Mouse (Mus musculus) left cerebral cortex, adult 11 months (tissue): ENCODE measurements at regions not wholly inside any gene's neighbourhood (a gene's known extent, or its start where the extent isn't known, plus 50 kb on each side); places are given as distances from the start of the nearest gene placed in this dataset.

Source experiments
- DNase-seq: peaks from one replicate; pipeline ENCODE4 v3.0.0; 2022; ENCODE audit warnings: low spot score

- DNase-seq: no peak
Observed at GRCm38 (mm10) chr12:17113465-17114177, 63.1 kb downstream of the Kcnf1 start.

GRCm38 (mm10) chr12:17112781-17113464 is 63.8 kb downstream of the Kcnf1 start:
- DNase-seq: no peak

- no peak for DNase-seq
Observed at GRCm38 (mm10) chr12:17106220-17106619, 70.5 kb downstream of the Kcnf1 start.

GRCm38 (mm10) chr12:17105057-17105712 is 71.5 kb downstream of the Kcnf1 start:
- DNase-seq: no peak

GRCm38 (mm10) chr12:17101842-17102241 is 74.8 kb downstream of the Kcnf1 start:
- DNase-seq: no peak

- DNase-seq: peak; percentile 36
Observed at GRCm38 (mm10) chr12:17097800-17098271, 78.9 kb downstream of the Kcnf1 start.

- no peak for DNase-seq
Observed at GRCm38 (mm10) chr12:17094758-17095157, 81.9 kb downstream of the Kcnf1 start.

GRCm38 (mm10) chr12:17093772-17094171 is 82.2 kb upstream of the 2410004P03Rik start:
- no peak for DNase-seq

- DNase-seq: no peak
Observed at GRCm38 (mm10) chr12:17091058-17091457, 79.5 kb upstream of the 2410004P03Rik start.

- no peak for DNase-seq
Observed at GRCm38 (mm10) chr12:17089710-17090339, 78.3 kb upstream of the 2410004P03Rik start.

- no peak for DNase-seq
Observed at GRCm38 (mm10) chr12:17087388-17087787, 75.9 kb upstream of the 2410004P03Rik start.

GRCm38 (mm10) chr12:17085209-17085574 is 73.7 kb upstream of the 2410004P03Rik start:
- DNase-seq: no peak

- DNase-seq: peak; percentile 72
Observed at GRCm38 (mm10) chr12:17084499-17085208, 73.1 kb upstream of the 2410004P03Rik start.

- no peak for DNase-seq
Observed at GRCm38 (mm10) chr12:17071691-17072454, 60.3 kb upstream of the 2410004P03Rik start.

- DNase-seq: peak; percentile 68
Observed at GRCm38 (mm10) chr12:17069808-17070207, 58.3 kb upstream of the 2410004P03Rik start.

GRCm38 (mm10) chr12:17069161-17069560 is 57.6 kb upstream of the 2410004P03Rik start:
- DNase-seq: no peak

- DNase-seq: no peak
Observed at GRCm38 (mm10) chr12:17063920-17064319, 52.4 kb upstream of the 2410004P03Rik start.
